Comparison of ENCODE assay signal across 20 mouse cellular contexts in the genomic region with DNA sequence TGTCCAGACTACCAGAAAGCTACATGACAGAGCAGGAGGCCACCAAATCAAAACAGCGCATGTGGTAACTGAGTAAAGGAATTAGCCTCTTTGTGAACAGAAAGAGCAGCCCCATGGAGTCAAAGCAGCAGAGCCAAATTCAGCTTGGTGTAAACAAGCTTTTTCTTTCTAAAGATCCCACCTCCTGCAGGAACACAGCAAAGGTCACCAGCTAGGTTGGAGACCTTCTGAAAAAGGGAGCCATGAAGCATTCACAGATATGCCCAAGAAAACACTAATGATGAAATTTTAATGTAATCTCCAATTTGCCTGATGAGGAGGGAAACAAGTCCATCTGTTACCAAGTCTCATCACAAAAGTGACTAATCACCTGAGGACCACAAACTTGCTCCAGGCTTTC.
"Had no signal": no experiment of that assay in that cellular context is flagged by ENCODE, and none has a peak within 500 bp of the region (broad histone marks: within the 10 kb centered on the region; RNA-seq: fewer than 3 reads in every experiment).

No protein-coding gene starts in this region.

- DNase-seq: kidney, adult 8-10 months; kidney, postnatal 14 days; kidney, postnatal 4 days; liver; lung, adult 18-20 months; lung, postnatal 10 days; lung, postnatal 36 days; retina, postnatal 1 day; right cerebral cortex, postnatal 25 days; spleen, adult 18-20 months; thymus, adult 18-20 months; thymus, postnatal 36 days had no signal

- H3K4me3 ChIP-seq: limb, embryonic 10.5 days; limb, embryonic 13.5 days; liver, embryonic 12.5 days; liver, embryonic 15.5 days; lung, embryonic 15.5 days; midbrain, embryonic 15.5 days; myocyte; neural tube, embryonic 13.5 days had no signal

- H3K27ac ChIP-seq: limb, embryonic 10.5 days; limb, embryonic 13.5 days; liver, embryonic 12.5 days; liver, embryonic 15.5 days; lung, embryonic 15.5 days; midbrain, embryonic 15.5 days; neural tube, embryonic 13.5 days had no signal

- H3K27me3 ChIP-seq: limb, embryonic 13.5 days; liver, embryonic 12.5 days; liver, embryonic 15.5 days; lung, embryonic 15.5 days; midbrain, embryonic 15.5 days; neural tube, embryonic 13.5 days had no signal

- H3K4me1 ChIP-seq: limb, embryonic 10.5 days; limb, embryonic 13.5 days; liver, embryonic 12.5 days; liver, embryonic 15.5 days; lung, embryonic 15.5 days; midbrain, embryonic 15.5 days; neural tube, embryonic 13.5 days had no signal
